Mouse (Mus musculus): Measurements from ENCODE around the gene Parp2. TPM values are rescaled to one million over a fixed set of nuclear protein-coding genes. Genes with fewer than 3 reads are reported as not detected.

The Parp2 gene
- polyA plus RNA-seq, 1 experiment from 2014 or later = 72.4 TPM

Other genes starting within 250 kb of the Parp2 start
- not detected in 2 replicates for gene Olfr744, start 193.0 kb upstream of the Parp2 start, polyA plus RNA-seq (2015; fragmentation: Nextera tagmentation; extraction: Ambion mirVana)
- 0.32 and 0.63 TPM in 2 replicates for gene Olfr745, start 168.5 kb upstream of the Parp2 start, polyA plus RNA-seq (2015; fragmentation: Nextera tagmentation; extraction: Ambion mirVana)
- not detected in 2 replicates for gene Olfr746, start 160.8 kb upstream of the Parp2 start, polyA plus RNA-seq (2015; fragmentation: Nextera tagmentation; extraction: Ambion mirVana)
- not detected in 2 replicates for gene Olfr747, start 114.6 kb upstream of the Parp2 start, polyA plus RNA-seq (2015; fragmentation: Nextera tagmentation; extraction: Ambion mirVana)
- gene Olfr748, start 100.5 kb upstream of the Parp2 start, polyA plus RNA-seq (2015; fragmentation: Nextera tagmentation; extraction: Ambion mirVana) = not detected in 2 replicates
- not detected in 2 replicates for gene Olfr749, start 62.7 kb upstream of the Parp2 start, polyA plus RNA-seq (2015; fragmentation: Nextera tagmentation; extraction: Ambion mirVana)
- gene Ttc5, start 22.3 kb upstream of the Parp2 start, polyA plus RNA-seq (2015; fragmentation: Nextera tagmentation; extraction: Ambion mirVana) = 87.1 and 89.4 TPM in 2 replicates
- not detected in 2 replicates for gene Ccnb1ip1, start 109 bp upstream of the Parp2 start, polyA plus RNA-seq (2015; fragmentation: Nextera tagmentation; extraction: Ambion mirVana)
- gene Tep1, start 62.7 kb downstream of the Parp2 start, polyA plus RNA-seq (2015; fragmentation: Nextera tagmentation; extraction: Ambion mirVana) = 4.4 and 5.3 TPM in 2 replicates
- gene Klhl33, start 89.7 kb downstream of the Parp2 start, polyA plus RNA-seq (2015; fragmentation: Nextera tagmentation; extraction: Ambion mirVana) = 0.37 and 0.50 TPM in 2 replicates
- 182 and 189 TPM in 2 replicates for gene Osgep, start 117.1 kb downstream of the Parp2 start, polyA plus RNA-seq (2015; fragmentation: Nextera tagmentation; extraction: Ambion mirVana)
- 263 and 305 TPM in 2 replicates for gene Apex1, start 117.1 kb downstream of the Parp2 start, polyA plus RNA-seq (2015; fragmentation: Nextera tagmentation; extraction: Ambion mirVana)
- 55.6 and 56.9 TPM in 2 replicates for gene Pip4p1, start 123.0 kb downstream of the Parp2 start, polyA plus RNA-seq (2015; fragmentation: Nextera tagmentation; extraction: Ambion mirVana)
- 49.3 and 49.7 TPM in 2 replicates for gene Pnp, start 123.2 kb downstream of the Parp2 start, polyA plus RNA-seq (2015; fragmentation: Nextera tagmentation; extraction: Ambion mirVana)
- gene Gm49342, start 136.7 kb downstream of the Parp2 start, polyA plus RNA-seq (2015; fragmentation: Nextera tagmentation; extraction: Ambion mirVana) = 3.1 TPM in 1 of 2 replicates, not detected in the other
- 0.39 and 0.65 TPM in 2 replicates for gene Pnp2, start 148.2 kb downstream of the Parp2 start, polyA plus RNA-seq (2015; fragmentation: Nextera tagmentation; extraction: Ambion mirVana)
- 0.18 and 0.29 TPM in 2 replicates for gene Rnase10, start 199.9 kb downstream of the Parp2 start, polyA plus RNA-seq (2015; fragmentation: Nextera tagmentation; extraction: Ambion mirVana)
- not detected in 2 replicates for gene Rnase9, start 234.0 kb downstream of the Parp2 start, polyA plus RNA-seq (2015; fragmentation: Nextera tagmentation; extraction: Ambion mirVana)
- gene Rnase11, start 242.3 kb downstream of the Parp2 start, polyA plus RNA-seq (2015; fragmentation: Nextera tagmentation; extraction: Ambion mirVana) = not detected in 2 replicates
- not detected in 2 replicates for gene Rnase12, start 249.8 kb downstream of the Parp2 start, polyA plus RNA-seq (2015; fragmentation: Nextera tagmentation; extraction: Ambion mirVana)